Mouse (Mus musculus): ENCODE data around the gene 1700102P08Rik. TPM values are rescaled to one million over a fixed set of nuclear protein-coding genes. Genes with fewer than 3 reads are reported as not detected.

The 1700102P08Rik gene
- polyA plus RNA-seq, 1 experiment: not detected

DNA sequence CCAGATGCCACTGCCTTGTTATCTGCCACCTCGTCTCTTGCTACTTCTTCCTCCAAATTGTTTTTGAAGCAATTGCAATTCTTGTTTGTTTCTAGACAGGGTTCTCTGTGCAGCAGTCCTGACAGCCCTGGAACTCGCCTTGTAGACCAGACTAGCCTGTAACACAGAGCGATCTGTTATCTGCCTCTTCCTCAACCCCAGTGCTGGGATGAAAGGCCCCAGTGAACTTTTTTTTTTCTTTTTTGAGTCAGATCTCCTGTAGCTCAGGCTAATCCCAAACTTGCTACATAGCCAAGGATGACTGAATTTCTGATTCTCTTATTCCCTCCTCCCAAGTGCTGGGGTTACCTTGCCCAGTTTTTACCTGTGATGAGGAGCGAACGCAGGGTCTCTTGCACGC is 61.8 kb downstream of the 1700102P08Rik start:
- TF ChIP-seq CTCF (IDR thresholded peaks at IDR 0.05; ENCODE audit: low read depth, low read length) (no peak), POLR2A (IDR thresholded peaks at IDR 0.05; ENCODE audit: borderline replicate concordance, low read depth, low read length) (no peak)
- H3K27ac ChIP-seq (ENCODE audit: insufficient read depth, low read depth, low read length): no peak overlapping the region
- H3K4me3 ChIP-seq (ENCODE audit: insufficient read depth, low read length): no peak overlapping the region
- peaks cover 8% of the 10 kb centered on the region for H3K4me1 ChIP-seq (ENCODE audit: control insufficient read depth, insufficient read depth, low read length)

DNA sequence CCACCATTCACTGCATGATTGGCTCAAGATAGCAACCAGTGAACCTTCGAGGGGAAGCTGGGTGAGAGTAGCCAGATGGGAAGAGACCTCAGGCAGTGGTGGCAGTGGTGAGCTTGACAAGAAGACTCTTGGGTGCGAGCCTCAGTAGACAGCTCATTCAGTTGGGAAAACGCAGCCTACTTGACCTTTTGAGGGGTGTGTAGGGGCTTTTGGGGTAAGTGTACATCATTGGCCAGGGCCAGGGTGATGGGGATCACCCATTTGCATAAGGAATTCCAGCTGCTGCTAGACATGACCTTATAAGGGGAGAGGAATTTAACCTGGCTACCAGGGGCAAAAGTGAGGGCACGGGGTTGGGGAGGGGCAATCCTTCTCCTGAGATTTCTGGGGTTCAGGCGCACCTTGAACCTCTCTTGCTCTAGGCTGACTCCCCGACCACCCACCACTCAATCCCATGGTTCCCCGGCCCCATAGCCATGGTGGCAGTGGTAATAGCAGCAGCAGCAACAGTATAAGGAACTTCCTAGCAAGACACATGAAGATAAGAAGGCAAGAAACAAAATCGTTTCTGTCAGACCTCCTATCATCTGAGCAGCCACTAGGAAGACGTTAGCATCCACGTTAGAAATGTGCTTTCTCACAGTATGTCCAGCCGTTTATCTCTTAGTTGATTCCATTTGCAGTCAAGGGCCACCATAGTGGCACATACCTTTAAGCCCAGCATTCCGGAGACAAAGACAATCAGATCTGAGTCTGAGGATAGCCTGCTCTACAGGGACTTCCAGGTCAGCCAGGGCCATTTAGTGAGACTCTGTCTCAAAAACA is 63.4 kb downstream of the 1700102P08Rik start:
- H3K27ac ChIP-seq (ENCODE audit: insufficient read depth, low read depth, low read length): no peak overlapping the region
- TF ChIP-seq POLR2A (IDR thresholded peaks at IDR 0.05; ENCODE audit: borderline replicate concordance, low read depth, low read length) (no peak), CTCF (IDR thresholded peaks at IDR 0.05; ENCODE audit: low read depth, low read length) (no peak)
- no peak overlapping the region for H3K4me3 ChIP-seq (ENCODE audit: insufficient read depth, low read length)
- H3K4me1 ChIP-seq (ENCODE audit: control insufficient read depth, insufficient read depth, low read length): peaks cover 12% of the 10 kb centered on the region

DNA sequence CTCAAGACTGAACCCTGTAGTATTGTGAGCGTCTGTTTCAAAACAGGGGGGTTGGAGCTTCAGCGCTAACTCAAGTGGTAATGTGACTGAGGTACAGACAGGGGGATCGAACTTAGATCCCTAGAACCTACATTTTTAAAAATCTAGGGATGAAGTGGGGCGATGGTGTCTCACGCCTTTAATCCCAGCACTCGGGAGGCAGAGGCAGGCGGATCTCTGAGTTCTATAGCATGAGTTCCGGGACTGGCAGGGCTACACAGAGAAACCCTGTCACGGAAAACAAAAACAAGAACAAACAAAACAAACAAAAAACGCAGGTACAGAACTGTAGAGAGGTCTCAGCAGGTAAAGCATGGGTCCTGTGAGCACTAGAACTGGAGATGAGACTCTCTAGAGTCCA is 64.3 kb downstream of the 1700102P08Rik start:
- H3K4me3 ChIP-seq (ENCODE audit: insufficient read depth, low read length): no peak overlapping the region
- H3K27ac ChIP-seq (ENCODE audit: insufficient read depth, low read depth, low read length): no peak overlapping the region
- TF ChIP-seq CTCF (IDR thresholded peaks at IDR 0.05; ENCODE audit: low read depth, low read length) (no peak), POLR2A (IDR thresholded peaks at IDR 0.05; ENCODE audit: borderline replicate concordance, low read depth, low read length) (no peak)
- peaks cover 21% of the 10 kb centered on the region for H3K4me1 ChIP-seq (ENCODE audit: control insufficient read depth, insufficient read depth, low read length)

DNA sequence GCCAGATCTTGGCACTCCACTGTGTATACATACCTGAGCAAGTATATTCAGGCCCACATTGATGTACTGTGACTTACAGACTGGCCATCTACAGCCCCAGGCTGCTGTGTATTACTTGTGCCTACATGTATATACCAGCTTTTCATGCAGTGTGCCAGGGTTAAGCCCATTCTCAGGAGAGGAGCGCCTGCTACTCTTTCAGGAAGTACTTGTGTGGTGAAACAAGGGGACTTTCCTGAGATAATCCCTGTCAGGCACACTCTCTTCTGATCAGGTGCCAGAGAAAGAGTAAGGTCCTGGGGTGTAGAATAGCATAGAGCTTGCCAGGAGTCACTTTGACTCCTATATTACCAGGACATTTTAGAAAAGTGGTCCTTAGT is 67.3 kb downstream of the 1700102P08Rik start:
- H3K4me1 ChIP-seq (ENCODE audit: control insufficient read depth, insufficient read depth, low read length): peaks cover 21% of the 10 kb centered on the region
- no peak for TF ChIP-seq CTCF (IDR thresholded peaks at IDR 0.05; ENCODE audit: low read depth, low read length)
- TF ChIP-seq POLR2A (IDR thresholded peaks at IDR 0.05; ENCODE audit: borderline replicate concordance, low read depth, low read length): no peak
- peak overlapping the region; percentile 45 for H3K27ac ChIP-seq (ENCODE audit: insufficient read depth, low read depth, low read length)
- peak overlapping the region; percentile 73; the same call in 1 of the 2 replicates for H3K4me3 ChIP-seq (ENCODE audit: insufficient read depth, low read length)

Other genes starting within 250 kb of the 1700102P08Rik start
- 2.5 and 3.0 TPM in 2 replicates for gene Bsn, start 202.4 kb upstream of the 1700102P08Rik start, polyA plus RNA-seq (2012; ENCODE audit: insufficient read depth, insufficient read length, missing spikeins)
- gene Dag1, start 128.8 kb upstream of the 1700102P08Rik start, polyA plus RNA-seq (2012; ENCODE audit: insufficient read depth, insufficient read length, missing spikeins): 34.5 and 37.5 TPM in 2 replicates
- 13.5 and 15.3 TPM in 2 replicates for gene Nicn1, start 102.4 kb upstream of the 1700102P08Rik start, polyA plus RNA-seq (2012; ENCODE audit: insufficient read depth, insufficient read length, missing spikeins)
- gene Amt, start 96.0 kb upstream of the 1700102P08Rik start, polyA plus RNA-seq (2012; ENCODE audit: insufficient read depth, insufficient read length, missing spikeins): 4.5 and 6.5 TPM in 2 replicates
- gene Rhoa, start 86.7 kb upstream of the 1700102P08Rik start, polyA plus RNA-seq (2012; ENCODE audit: insufficient read depth, insufficient read length, missing spikeins): 499 and 511 TPM in 2 replicates
- gene Tcta, start 86.6 kb upstream of the 1700102P08Rik start, polyA plus RNA-seq (2012; ENCODE audit: insufficient read depth, insufficient read length, missing spikeins): 10.5 and 11.2 TPM in 2 replicates
- 531 and 533 TPM in 2 replicates for gene Gpx1, start 53.9 kb upstream of the 1700102P08Rik start, polyA plus RNA-seq (2012; ENCODE audit: insufficient read depth, insufficient read length, missing spikeins)
- 70.1 and 70.9 TPM in 2 replicates for gene Usp4, start 45.0 kb upstream of the 1700102P08Rik start, polyA plus RNA-seq (2012; ENCODE audit: insufficient read depth, insufficient read length, missing spikeins)
- not detected in 2 replicates for gene Ccdc36, start 35.7 kb downstream of the 1700102P08Rik start, polyA plus RNA-seq (2012; ENCODE audit: insufficient read depth, insufficient read length, missing spikeins)
- gene BC048562, start 43.7 kb downstream of the 1700102P08Rik start, polyA plus RNA-seq (2012; ENCODE audit: insufficient read depth, insufficient read length, missing spikeins): not detected in 2 replicates
- 17.3 and 18.1 TPM in 2 replicates for gene Ccdc71, start 67.7 kb downstream of the 1700102P08Rik start, polyA plus RNA-seq (2012; ENCODE audit: insufficient read depth, insufficient read length, missing spikeins)
- 3.6 and 6.2 TPM in 2 replicates for gene Klhdc8b, start 68.8 kb downstream of the 1700102P08Rik start, polyA plus RNA-seq (2012; ENCODE audit: insufficient read depth, insufficient read length, missing spikeins)
- gene Lamb2, start 86.9 kb downstream of the 1700102P08Rik start, polyA plus RNA-seq (2012; ENCODE audit: insufficient read depth, insufficient read length, missing spikeins): 2.7 and 3.4 TPM in 2 replicates
- 86.8 and 87.1 TPM in 2 replicates for gene Usp19, start 97.8 kb downstream of the 1700102P08Rik start, polyA plus RNA-seq (2012; ENCODE audit: insufficient read depth, insufficient read length, missing spikeins)
- 165 and 180 TPM in 2 replicates for gene Qars, start 114.9 kb downstream of the 1700102P08Rik start, polyA plus RNA-seq (2012; ENCODE audit: insufficient read depth, insufficient read length, missing spikeins)
- 73.6 and 80.9 TPM in 2 replicates for gene Qrich1, start 124.0 kb downstream of the 1700102P08Rik start, polyA plus RNA-seq (2012; ENCODE audit: insufficient read depth, insufficient read length, missing spikeins)
- gene Impdh2, start 167.5 kb downstream of the 1700102P08Rik start, polyA plus RNA-seq (2012; ENCODE audit: insufficient read depth, insufficient read length, missing spikeins): 44.2 and 59.9 TPM in 2 replicates
- 28.6 and 29.7 TPM in 2 replicates for gene Ndufaf3, start 174.6 kb downstream of the 1700102P08Rik start, polyA plus RNA-seq (2012; ENCODE audit: insufficient read depth, insufficient read length, missing spikeins)
- gene Dalrd3, start 177.1 kb downstream of the 1700102P08Rik start, polyA plus RNA-seq (2012; ENCODE audit: insufficient read depth, insufficient read length, missing spikeins): 44.7 and 52.7 TPM in 2 replicates
- 8.0 and 8.5 TPM in 2 replicates for gene Wdr6, start 185.9 kb downstream of the 1700102P08Rik start, polyA plus RNA-seq (2012; ENCODE audit: insufficient read depth, insufficient read length, missing spikeins)
- gene P4htm, start 204.9 kb downstream of the 1700102P08Rik start, polyA plus RNA-seq (2012; ENCODE audit: insufficient read depth, insufficient read length, missing spikeins): not detected in 2 replicates

Data from bone marrow macrophage, adult 2 months (primary cell).